Mouse (Mus musculus) stomach, postnatal 0 days (tissue): ENCODE data around the gene Tspo. TPM values are rescaled to one million over a fixed set of nuclear protein-coding genes. Genes with fewer than 3 reads are reported as not detected.

Experiments
- ATAC-seq: fragments of 200-750 bp; cut with Nextera tagmentation; 2 replicates; pipeline ENCODE4 v1.8.0; 2017; ENCODE audit not compliant: low FRiP score, low TSS enrichment
- DNase-seq: peaks from one replicate; pipeline ENCODE4 v3.0.0-alpha.2; 2016; ENCODE audit warnings: low spot score
- H3K27ac ChIP-seq: fragments of 300-500 bp; sonication (generic); replicated peaks from 2 replicates; pipeline ENCODE4 v1.5.1; 2014; ENCODE audit warnings: mild to moderate bottlenecking, control low read depth
- H3K27me3 ChIP-seq: fragments of 300-500 bp; sonication (generic); 2 replicates; pipeline ENCODE4 v1.6.1; 2014; ENCODE audit warnings: low read length; ENCODE audit not compliant: control insufficient read depth, insufficient read depth
- H3K36me3 ChIP-seq: fragments of 300-500 bp; sonication (generic); 2 replicates; pipeline ENCODE4 v1.6.1; 2014; ENCODE audit warnings: low read length, mixed read lengths; ENCODE audit not compliant: control insufficient read depth, insufficient read depth
- H3K4me1 ChIP-seq: fragments of 300-500 bp; sonication (generic); replicated peaks from 2 replicates; pipeline ENCODE4 v1.6.1; 2014; ENCODE audit warnings: antibody characterized with exemption; ENCODE audit not compliant: control insufficient read depth, insufficient read depth
- H3K4me2 ChIP-seq: fragments of 300-500 bp; sonication (generic); replicated peaks from 2 replicates; pipeline ENCODE4 v1.6.1; 2014; ENCODE audit warnings: low read depth, mild to moderate bottlenecking, control low read depth, moderate library complexity
- H3K4me3 ChIP-seq: fragments of 300-500 bp; sonication (generic); 2 replicates; pipeline ENCODE4 v1.5.1; 2014; ENCODE audit warnings: low read depth, low read length, control low read depth
- H3K9ac ChIP-seq: fragments of 300-500 bp; sonication (generic); 2 replicates; pipeline ENCODE4 v1.6.1; 2014; ENCODE audit warnings: mild to moderate bottlenecking, low read length, control low read depth, mixed read lengths
- H3K9me3 ChIP-seq: fragments of 300-500 bp; sonication (generic); 2 replicates; pipeline ENCODE4 v1.6.1; 2016; ENCODE audit warnings: low read length; ENCODE audit not compliant: control insufficient read depth
- CTCF ChIP-seq: IDR thresholded peaks from 2 replicates; pipeline ENCODE4 v1.5.1; 2016; ENCODE audit warnings: antibody characterized with exemption, low read depth, mild to moderate bottlenecking, moderate library complexity
- EP300 ChIP-seq: optimal IDR thresholded peaks from 2 replicates; pipeline ENCODE3; 2016; ENCODE audit warnings: antibody characterized with exemption
- WGBS: fragments of 180-500 bp; shearing (Covaris S2); extraction: QIAGEN DNeasy Blood & Tissue Kit; methylation state at CpG from one replicate; pipeline ENCODE4 v1.1.7; 2014; 5-methylcytosine and 5-hydroxymethylcytosine counted together
- polyA plus RNA-seq: library from polyadenylated mRNA; unstranded; fragments of >200 nt; fragmentation: Nextera tagmentation; extraction: Ambion mirVana; gene quantifications from 2 replicates; pipeline ENCODE4 v1.2.1, GENCODE M21; 2015

Gene Tspo
- polyA plus RNA-seq, 1 experiment from 2014 or later = 284 TPM

GRCm38 (mm10) chr15:83563857-83564651 lies 662 bp downstream of the Tspo start:
- ATAC-seq = peak; percentile 17
- no peaks in the 10 kb centered on the region for H3K27me3 ChIP-seq
- WGBS = 2% methylated on average over 27 of the region's 27 CpGs

GRCm38 (mm10) chr15:83565434-83565833 lies 2.0 kb downstream of the Tspo start:
- peaks cover 3% of the 10 kb centered on the region; the same call in 1 of the 2 replicates for H3K4me1 ChIP-seq
- no peaks in the 10 kb centered on the region for H3K27me3 ChIP-seq
- H3K9me3 ChIP-seq = no peaks in the 10 kb centered on the region
- no peak overlapping the region for H3K4me3 ChIP-seq
- ATAC-seq = peak; percentile 71
- peak; percentile 62 for DNase-seq
- H3K9ac ChIP-seq = no peak overlapping the region
- WGBS = 57% methylated on average over 3 of the region's 3 CpGs
- no peak overlapping the region for H3K27ac ChIP-seq
- no peak overlapping the region for H3K4me2 ChIP-seq
- no peak for TF ChIP-seq CTCF
- TF ChIP-seq EP300 = no peak
- no peaks in the 10 kb centered on the region for H3K36me3 ChIP-seq

More at GRCm38 (mm10) chr15:83563857-83564651, 662 bp downstream of the Tspo start:
- H3K4me3 ChIP-seq = peak overlapping the region; percentile 58
- H3K27ac ChIP-seq = peak overlapping the region; percentile 54
- H3K9ac ChIP-seq = peak overlapping the region; percentile 66
- no peaks in the 10 kb centered on the region for H3K36me3 ChIP-seq
- H3K9me3 ChIP-seq = no peaks in the 10 kb centered on the region
- peaks cover 3% of the 10 kb centered on the region; the same call in 1 of the 2 replicates for H3K4me1 ChIP-seq
- TF ChIP-seq CTCF (peak; percentile 14; the same call in 1 of the 2 replicates), EP300 (no peak)
- H3K4me2 ChIP-seq = peak overlapping the region; percentile 98
- DNase-seq = peak; percentile 65

GRCm38 (mm10) chr15:83566006-83566405 lies 2.6 kb downstream of the Tspo start:
- TF ChIP-seq CTCF (no peak), EP300 (no peak)
- DNase-seq (no peak), ATAC-seq (no peak)
- peaks cover 3% of the 10 kb centered on the region; the same call in 1 of the 2 replicates for H3K4me1 ChIP-seq
- H3K9me3 ChIP-seq = no peaks in the 10 kb centered on the region
- no peaks in the 10 kb centered on the region for H3K27me3 ChIP-seq
- 0 out of 2 replicates have a peak overlapping the region, but pooled peaks have one; percentile 4 for H3K27ac ChIP-seq
- H3K4me3 ChIP-seq = no peak overlapping the region
- H3K36me3 ChIP-seq = no peaks in the 10 kb centered on the region
- no peak overlapping the region for H3K9ac ChIP-seq
- 0 out of 2 replicates have a peak overlapping the region, but pooled peaks have one; percentile 3 for H3K4me2 ChIP-seq
- 67% methylated on average over 5 of the region's 5 CpGs for WGBS

- Histone ChIP-seq H3K9ac (no peak overlapping the region), H3K4me1 (peaks cover 3% of the 10 kb centered on the region; the same call in 1 of the 2 replicates), H3K4me2 (no peak overlapping the region), H3K27ac (no peak overlapping the region), H3K27me3 (no peaks in the 10 kb centered on the region), H3K9me3 (no peaks in the 10 kb centered on the region), H3K36me3 (no peaks in the 10 kb centered on the region), H3K4me3 (no peak overlapping the region)
- DNase-seq (no peak), ATAC-seq (no peak)
- TF ChIP-seq CTCF = no peak
- no peak for TF ChIP-seq EP300
- WGBS = 94% methylated on average over 3 of the region's 3 CpGs
Measured at GRCm38 (mm10) chr15:83567728-83568127, 4.3 kb downstream of the Tspo start.

- Histone ChIP-seq H3K4me2 (no peak overlapping the region), H3K4me1 (peaks cover 3% of the 10 kb centered on the region; the same call in 1 of the 2 replicates), H3K27ac (no peak overlapping the region), H3K4me3 (no peak overlapping the region), H3K27me3 (no peaks in the 10 kb centered on the region), H3K9ac (no peak overlapping the region), H3K9me3 (no peaks in the 10 kb centered on the region), H3K36me3 (no peaks in the 10 kb centered on the region)
- 97% methylated on average over 5 of the region's 5 CpGs for WGBS
- no peak for TF ChIP-seq CTCF
- TF ChIP-seq EP300 = no peak
- DNase-seq (no peak), ATAC-seq (no peak)
Measured at GRCm38 (mm10) chr15:83568544-83568943, 5.2 kb downstream of the Tspo start.

GRCm38 (mm10) chr15:83569682-83570081 lies 6.3 kb downstream of the Tspo start:
- no peak overlapping the region for H3K4me3 ChIP-seq
- no peak for DNase-seq
- H3K4me2 ChIP-seq = 0 out of 2 replicates have a peak overlapping the region, but pooled peaks have one; percentile 11
- H3K9ac ChIP-seq = no peak overlapping the region
- H3K36me3 ChIP-seq = 0 out of 2 replicates have a peak, but pooled peaks cover 4% of the 10 kb centered on the region
- WGBS = 52% methylated on average over 11 of the region's 11 CpGs
- H3K9me3 ChIP-seq = no peaks in the 10 kb centered on the region
- no peak for ATAC-seq
- no peak for TF ChIP-seq EP300
- TF ChIP-seq CTCF = no peak
- no peak overlapping the region for H3K27ac ChIP-seq
- H3K27me3 ChIP-seq = no peaks in the 10 kb centered on the region
- no peaks in the 10 kb centered on the region for H3K4me1 ChIP-seq
